Mouse (Mus musculus) R1 (cell line): ENCODE data around the gene Snai3.

Source experiments
- DNase-seq: peaks from one replicate; pipeline ENCODE4 v3.0.0-alpha.2; 2018; ENCODE audit warnings: low read depth, low spot score

Snai3 gene

DNA sequence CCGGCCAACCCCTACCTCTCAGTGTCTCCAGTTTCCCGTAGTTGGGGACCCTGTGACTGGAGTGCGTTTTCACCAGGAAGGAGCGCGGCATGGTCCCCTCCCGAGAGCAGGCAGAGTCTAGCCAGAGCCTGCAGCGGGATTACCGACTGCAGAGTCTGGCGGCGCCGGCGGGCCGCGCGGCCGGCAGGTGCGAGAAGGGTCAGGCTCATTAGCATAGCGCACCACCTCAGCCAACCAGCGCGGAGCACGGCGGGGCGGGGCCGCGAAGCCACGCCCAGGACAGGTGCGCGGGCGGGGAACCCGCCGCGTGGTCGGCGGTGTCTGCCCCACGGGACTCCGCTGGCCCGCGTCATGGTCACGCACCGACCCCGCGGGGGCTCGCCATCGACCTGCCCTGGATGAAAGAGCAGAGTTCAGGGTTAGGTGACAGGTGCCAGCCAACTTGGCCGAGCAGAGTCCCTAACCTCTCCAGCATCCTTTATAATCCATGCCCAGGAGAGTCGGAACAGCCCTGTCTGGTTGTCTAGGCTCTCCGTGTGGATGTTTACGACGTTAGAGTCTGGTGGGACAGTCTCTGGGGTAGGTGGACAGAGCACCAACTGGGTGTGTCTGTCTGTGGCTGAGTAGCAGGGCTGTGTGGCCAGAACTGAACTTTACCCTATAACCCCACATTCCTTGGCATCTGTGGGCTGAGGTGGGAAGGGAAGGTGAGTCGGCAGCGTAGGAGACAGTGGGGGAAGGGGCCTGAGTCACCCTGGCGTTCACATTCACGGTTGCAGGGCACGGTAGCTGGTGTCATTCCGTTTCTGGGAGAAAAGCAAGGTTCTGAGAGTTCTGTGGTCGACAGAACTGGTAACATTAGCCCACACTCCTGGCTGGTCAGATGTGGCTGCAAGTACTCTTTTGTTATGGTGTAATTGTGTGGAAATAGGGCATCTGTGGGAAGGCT is at the start of gene Snai3:
TSS of gene Snai3 (minus strand) at position 210 of the 949 bp plus-strand sequence.
- peak; percentile 76 for DNase-seq

- peak; percentile 81 for DNase-seq
Observed at GRCm38 (mm10) chr8:122500856-122501255, 40.3 kb upstream of the Snai3 start.

DNA sequence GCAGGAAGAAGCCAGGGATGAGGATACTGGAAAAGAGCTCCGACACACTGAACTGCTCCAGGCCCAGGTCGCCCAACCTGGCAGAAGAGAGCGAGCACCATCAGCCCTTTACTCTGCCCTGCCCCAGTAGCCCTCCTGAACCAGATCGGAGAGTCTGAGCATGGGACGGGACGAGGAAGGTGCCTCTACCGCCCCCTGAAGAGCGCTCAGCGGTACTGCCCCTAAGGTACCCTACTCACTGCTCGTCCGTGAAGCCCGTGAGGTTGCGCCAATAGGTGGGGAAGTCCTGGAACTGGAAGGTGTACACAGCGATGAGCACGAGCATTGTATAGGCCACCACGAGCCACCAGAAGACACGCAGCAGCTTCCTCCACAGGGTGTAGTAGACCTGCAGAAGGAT is 37.4 kb upstream of the Snai3 start:
- DNase-seq, result peak; percentile 76

DNA sequence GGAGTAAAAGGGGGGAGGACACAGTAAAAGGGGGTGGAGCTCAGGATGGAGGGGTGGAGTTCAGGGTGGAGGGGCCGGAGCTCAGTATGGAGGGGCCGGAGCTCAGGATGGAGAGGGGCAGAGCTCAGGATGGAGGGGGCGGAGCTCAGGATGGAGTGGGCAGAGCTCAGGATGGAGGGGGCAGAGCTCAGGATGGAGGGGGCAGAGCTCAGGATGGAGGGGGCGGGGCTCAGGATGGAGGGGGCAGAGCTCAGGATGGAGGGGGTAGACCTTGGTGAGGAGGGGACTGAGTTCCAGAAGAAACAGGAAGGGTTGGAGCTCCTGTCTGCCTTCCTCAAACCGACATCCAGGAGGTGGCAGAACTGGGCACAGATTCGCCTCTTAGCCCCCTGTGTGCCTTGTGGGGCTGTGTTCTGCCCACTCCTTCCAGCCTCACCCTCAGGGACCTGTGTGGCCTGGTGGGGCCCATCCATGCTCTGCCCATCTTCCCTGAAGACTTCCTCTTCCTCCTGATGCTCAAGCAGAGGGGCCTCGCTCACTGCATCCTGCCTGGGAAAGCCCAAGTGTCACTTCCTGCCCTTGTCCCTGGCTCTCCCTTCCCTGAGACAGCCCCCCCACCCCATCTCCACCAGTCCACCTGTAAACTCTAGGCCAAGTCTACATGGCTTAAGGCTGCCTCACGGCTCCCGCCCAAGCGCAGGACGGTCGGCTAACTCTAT is 36.6 kb upstream of the Snai3 start:
- peak; percentile 72 for DNase-seq

GRCm38 (mm10) chr8:122488387-122488786 is 27.9 kb upstream of the Snai3 start:
- DNase-seq, result no peak

GRCm38 (mm10) chr8:122484831-122485230 is 24.3 kb upstream of the Snai3 start:
- no peak for DNase-seq

GRCm38 (mm10) chr8:122483877-122484276 is 23.3 kb upstream of the Snai3 start:
- DNase-seq, result peak; percentile 49

DNA sequence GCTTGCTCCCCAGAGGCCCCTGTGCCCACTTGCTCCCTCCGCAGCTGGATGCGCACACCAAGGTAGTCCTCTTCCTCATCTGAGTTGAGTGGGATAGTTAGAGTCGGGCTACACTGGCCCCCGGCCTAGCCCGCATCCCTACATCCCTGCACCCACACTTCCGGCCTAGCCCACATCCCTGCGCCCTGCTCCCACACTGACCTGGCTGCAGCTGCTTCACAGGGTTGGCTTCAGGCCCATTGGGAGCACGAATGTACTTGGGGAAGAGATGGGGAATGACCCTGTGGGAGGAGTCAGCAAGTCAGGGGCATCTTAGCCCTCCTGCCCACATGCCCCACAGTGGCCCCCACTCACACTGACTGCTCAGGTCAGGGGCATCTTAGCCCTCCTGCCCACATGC is 21.9 kb upstream of the Snai3 start:
- no peak for DNase-seq

GRCm38 (mm10) chr8:122475580-122476320 is 15.2 kb upstream of the Snai3 start, which contains the start of the genes Rnf166 and Ctu2:
Gene Rnf166 (minus strand): TSS chr8:122476064.
Gene Ctu2 (plus strand): TSS chr8:122476143.
- peak; percentile 88 for DNase-seq

GRCm38 (mm10) chr8:122474951-122475560 is 14.5 kb upstream of the Snai3 start:
- no peak for DNase-seq

GRCm38 (mm10) chr8:122473911-122474421 is 13.4 kb upstream of the Snai3 start:
- no peak for DNase-seq

- no peak for DNase-seq
Observed at GRCm38 (mm10) chr8:122470691-122471090, 10.2 kb upstream of the Snai3 start.

DNA sequence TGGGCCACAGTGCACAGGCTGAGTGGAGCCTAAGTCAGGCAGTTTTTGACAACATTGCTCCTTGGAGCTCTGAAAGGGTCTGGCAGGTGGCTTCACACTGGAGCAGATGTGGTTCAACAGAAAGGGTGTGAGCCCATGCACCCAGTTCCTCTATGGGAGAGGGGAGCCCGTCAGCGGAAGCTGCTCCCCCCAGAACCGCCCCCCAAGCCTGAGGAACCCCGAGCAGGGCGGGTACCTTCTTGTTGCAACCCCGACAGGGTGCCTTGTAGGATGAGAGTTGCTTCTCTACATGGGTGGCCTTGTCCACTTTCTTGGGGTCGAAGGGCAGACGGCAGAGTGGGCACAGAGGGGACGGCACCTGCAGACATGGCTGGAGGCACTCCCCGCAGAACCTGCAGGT is 9.4 kb upstream of the Snai3 start:
- DNase-seq, result no peak

GRCm38 (mm10) chr8:122469407-122469806 is 8.9 kb upstream of the Snai3 start:
- no peak for DNase-seq

- no peak for DNase-seq
Observed at GRCm38 (mm10) chr8:122467816-122468215, 7.3 kb upstream of the Snai3 start.

- DNase-seq, result no peak
Observed at GRCm38 (mm10) chr8:122464985-122465384, 4.5 kb upstream of the Snai3 start.

DNA sequence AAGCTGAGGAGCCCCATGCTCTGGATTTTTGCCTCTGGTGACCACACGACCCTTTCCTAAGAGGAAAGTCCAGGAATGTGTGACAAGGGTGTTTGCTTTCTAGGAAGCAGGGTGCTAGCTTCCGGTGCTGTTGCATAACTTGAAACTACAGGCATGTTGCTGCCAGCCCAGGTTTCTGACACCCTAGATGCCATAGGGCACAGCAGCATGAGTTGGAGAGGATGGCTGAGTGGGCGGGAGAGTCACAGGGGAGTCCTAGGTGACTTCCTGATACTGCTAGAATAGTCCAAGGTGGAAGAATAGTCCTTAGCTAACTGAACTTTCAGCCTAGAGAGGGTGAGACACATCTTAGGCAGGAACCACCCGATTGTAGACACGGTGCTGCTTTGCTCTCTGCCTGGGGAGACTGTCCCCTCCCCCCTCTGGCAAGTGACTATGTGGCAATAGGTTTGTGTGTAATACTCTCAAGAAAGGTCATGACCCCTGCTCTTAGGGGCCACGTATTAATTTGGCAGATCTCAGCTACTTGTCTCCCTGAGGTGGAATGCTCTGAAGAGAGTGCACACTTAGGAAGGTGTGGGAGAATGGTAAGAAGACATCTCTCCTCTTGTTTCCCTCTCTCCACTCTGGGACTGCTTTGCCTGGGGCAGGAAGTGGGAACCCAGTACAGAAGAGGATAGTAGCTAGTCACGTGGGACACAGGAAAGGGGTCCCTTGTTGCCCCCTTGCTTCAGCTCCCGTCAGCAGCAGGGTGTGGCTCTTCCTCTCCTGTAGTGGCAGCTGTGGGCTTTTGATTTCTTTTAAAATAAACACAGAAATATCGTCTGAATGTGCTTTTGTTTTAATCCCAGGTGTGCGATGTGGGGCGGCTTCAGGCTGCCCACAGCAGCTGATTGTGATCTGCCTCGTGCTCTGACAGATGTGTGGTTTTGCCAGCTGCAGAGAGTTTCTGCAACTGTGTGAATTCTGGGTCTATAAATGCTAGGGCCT is 3.4 kb upstream of the Snai3 start:
- DNase-seq, result no peak

DNA sequence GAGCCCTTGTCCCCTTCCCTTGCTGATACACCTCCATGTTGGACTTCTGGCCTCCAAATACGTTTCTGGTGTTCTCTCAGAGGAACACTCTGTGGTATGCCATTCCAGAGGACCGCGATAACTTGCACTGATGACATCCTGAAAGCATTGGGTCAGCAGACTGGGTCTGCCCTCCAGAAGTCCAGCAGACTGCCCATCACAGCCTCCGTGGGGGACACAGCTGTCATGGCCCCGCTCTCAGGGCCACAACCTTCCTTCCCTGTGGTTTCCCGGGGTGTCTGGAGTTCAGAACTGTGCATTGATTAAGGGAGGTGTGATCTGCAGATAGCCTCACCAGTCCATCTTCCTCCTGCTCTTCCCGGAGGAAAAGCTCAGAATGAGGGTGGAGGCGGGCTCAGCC is 2.0 kb upstream of the Snai3 start:
- DNase-seq, result no peak

DNA sequence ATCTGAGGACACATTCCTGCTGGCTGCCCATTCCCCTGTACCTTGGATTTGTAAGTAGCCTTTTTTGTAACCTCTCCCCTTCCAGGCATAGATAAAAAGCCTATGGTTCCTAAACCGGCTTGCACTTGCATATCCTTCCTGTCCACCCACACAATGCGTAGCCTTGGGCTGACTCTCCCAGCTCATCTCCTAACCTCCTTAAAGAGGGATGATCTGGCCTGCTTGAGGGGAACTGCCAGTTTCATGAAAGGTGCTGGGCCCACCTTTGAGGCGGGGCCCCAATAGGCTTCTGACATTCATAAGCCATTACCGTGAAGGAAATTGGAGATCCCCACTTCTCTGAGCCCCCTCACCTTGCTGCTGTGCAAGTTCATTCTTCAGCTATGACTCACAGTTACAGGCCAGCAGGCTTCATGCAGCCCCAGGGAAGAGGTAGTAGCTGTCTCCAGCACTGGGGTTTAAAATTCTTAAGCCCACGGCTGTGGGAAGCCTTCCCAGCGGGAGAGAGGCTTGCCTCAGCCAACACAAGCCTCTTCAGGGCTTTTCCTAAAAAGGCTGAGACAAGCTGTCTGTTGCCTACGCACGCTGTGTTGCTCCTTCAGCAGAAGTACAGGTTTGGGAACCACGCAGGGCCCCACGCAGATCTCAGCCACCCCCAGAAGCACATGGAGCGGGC is 1.1 kb upstream of the Snai3 start:
- DNase-seq, result peak; percentile 77
